Mouse (Mus musculus) midbrain, embryonic 10.5 days (tissue): ENCODE data around the gene Trabd. TPM values are rescaled to one million over a fixed set of nuclear protein-coding genes. Genes with fewer than 3 reads are reported as not detected.

Experiments used
- DNase-seq: peaks from one replicate; pipeline ENCODE4 v3.0.0-alpha.2; 2017; ENCODE audit warnings: low spot score
- H3K27ac ChIP-seq: fragments of 300-500 bp; sonication (generic); replicated peaks from 2 replicates; pipeline ENCODE4 v1.5.1; 2016; ENCODE audit warnings: mild to moderate bottlenecking
- H3K27me3 ChIP-seq: fragments of 300-500 bp; sonication (generic); 2 replicates; pipeline ENCODE4 v1.6.1; 2016; ENCODE audit warnings: low read depth, mild to moderate bottlenecking; ENCODE audit not compliant: poor library complexity, severe bottlenecking
- H3K36me3 ChIP-seq: fragments of 300-500 bp; sonication (generic); 2 replicates; pipeline ENCODE4 v1.6.1; 2016; ENCODE audit warnings: mild to moderate bottlenecking, moderate library complexity
- H3K4me1 ChIP-seq: fragments of 300-500 bp; sonication (generic); 2 replicates; pipeline ENCODE4 v1.6.1; 2016
- H3K4me3 ChIP-seq: fragments of 300-500 bp; sonication (generic); 2 replicates; pipeline ENCODE4 v1.5.1; 2016; ENCODE audit warnings: mild to moderate bottlenecking, moderate library complexity
- H3K9me3 ChIP-seq: fragments of 300-500 bp; sonication (generic); replicated peaks from 2 replicates; pipeline ENCODE4 v1.6.1; 2016; ENCODE audit warnings: mild to moderate bottlenecking
- WGBS: fragments of 180-500 bp; shearing (Covaris S2); methylation state at CpG from one replicate; pipeline ENCODE4 v1.1.7; 2016; 5-methylcytosine and 5-hydroxymethylcytosine counted together
- polyA plus RNA-seq: library from polyadenylated mRNA; unstranded; fragments of >200 nt; fragmentation: Nextera tagmentation; extraction: Ambion mirVana; gene quantifications from 2 replicates; pipeline ENCODE4 v1.2.1, GENCODE M21; 2016

Gene Trabd
- polyA plus RNA-seq, 1 experiment from 2014 or later: 53.7 TPM

DNA sequence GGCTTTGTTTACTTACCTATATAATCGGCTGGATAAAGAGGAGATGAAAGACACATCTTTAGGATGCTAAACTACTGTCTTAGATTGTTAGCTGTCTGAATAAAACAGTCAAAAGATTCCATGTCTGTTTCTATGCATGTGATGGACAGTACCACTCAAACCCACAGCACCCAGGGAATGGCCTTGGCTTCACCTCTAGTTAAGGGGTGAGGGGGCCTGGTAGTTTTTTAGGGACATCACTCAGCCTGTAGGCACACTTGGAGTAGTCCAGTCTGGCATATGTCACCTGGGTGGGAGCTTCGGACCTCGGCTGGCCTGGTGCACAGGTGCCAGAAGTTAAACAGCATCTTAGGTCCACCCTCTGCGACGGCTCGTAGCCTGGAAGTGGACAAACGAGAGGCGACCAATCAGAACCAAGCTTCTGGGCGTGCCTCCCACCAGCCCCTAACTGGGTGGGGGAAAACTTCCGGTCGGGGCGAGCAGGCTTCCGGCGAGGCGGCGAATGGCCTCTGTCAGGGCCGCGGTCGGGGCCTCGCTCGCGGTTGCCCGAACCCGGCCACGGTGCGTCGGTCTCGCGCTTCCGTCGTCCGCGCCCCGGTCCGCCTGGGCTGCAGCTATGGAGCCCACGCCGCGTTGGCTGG is 13.8 kb downstream of the Trabd start, which contains the start of gene Selenoo:
Gene Selenoo (plus strand): TSS at position 478 of the 641 bp plus-strand sequence.
- Histone ChIP-seq H3K36me3 (peaks cover 51% of the 10 kb centered on the region), H3K4me1 (peaks cover 24% of the 10 kb centered on the region), H3K27ac (peak within 1 kb of the TSS; percentile 90), H3K4me3 (peak within 1 kb of the TSS; percentile 76), H3K27me3 (no peaks in the 10 kb centered on the region), H3K9me3 (no peaks in the 10 kb centered on the region)
- 2% methylated on average over 38 of the region's 38 CpGs for WGBS
- peak; percentile 91 for DNase-seq

DNA sequence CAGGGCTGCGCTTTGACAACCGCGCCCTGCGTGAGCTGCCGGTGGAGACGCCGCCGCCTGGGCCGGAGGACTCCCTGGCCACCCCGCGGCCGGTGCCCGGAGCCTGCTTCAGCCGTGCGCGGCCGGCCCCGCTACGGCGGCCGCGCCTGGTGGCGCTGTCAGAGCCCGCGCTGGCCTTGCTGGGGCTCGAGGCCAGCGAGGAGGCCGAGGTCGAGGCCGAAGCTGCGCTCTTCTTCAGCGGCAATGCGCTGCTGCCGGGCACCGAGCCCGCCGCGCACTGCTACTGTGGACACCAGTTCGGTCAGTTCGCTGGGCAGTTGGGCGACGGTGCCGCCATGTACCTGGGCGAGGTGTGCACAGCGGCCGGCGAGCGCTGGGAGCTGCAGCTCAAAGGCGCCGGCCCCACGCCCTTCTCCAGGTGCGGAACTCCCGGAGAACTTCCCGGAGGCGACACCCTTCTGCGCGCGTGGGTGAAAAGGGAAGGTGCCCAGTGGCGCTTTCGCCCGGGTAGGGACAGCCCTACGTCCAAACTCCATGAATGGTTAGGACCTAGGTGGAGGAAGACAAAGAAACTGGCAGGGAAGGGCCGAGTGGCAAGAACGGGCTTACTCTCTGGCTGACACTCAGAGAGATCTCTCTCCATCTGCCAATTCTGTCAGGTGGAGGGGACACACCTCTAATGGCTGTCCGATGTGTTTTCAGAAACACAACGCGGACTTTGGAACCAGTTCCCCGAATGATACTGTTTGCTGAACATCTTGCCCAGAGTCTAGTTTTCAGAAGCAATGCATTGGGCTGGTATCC is 14.5 kb downstream of the Trabd start:
- WGBS: 4% methylated on average over 68 of the region's 68 CpGs
- Histone ChIP-seq H3K9me3 (no peaks in the 10 kb centered on the region), H3K4me1 (peaks cover 24% of the 10 kb centered on the region), H3K4me3 (peak overlapping the region; percentile 76), H3K36me3 (peaks cover 51% of the 10 kb centered on the region), H3K27ac (peak overlapping the region; percentile 90), H3K27me3 (no peaks in the 10 kb centered on the region)
- no peak for DNase-seq

DNA sequence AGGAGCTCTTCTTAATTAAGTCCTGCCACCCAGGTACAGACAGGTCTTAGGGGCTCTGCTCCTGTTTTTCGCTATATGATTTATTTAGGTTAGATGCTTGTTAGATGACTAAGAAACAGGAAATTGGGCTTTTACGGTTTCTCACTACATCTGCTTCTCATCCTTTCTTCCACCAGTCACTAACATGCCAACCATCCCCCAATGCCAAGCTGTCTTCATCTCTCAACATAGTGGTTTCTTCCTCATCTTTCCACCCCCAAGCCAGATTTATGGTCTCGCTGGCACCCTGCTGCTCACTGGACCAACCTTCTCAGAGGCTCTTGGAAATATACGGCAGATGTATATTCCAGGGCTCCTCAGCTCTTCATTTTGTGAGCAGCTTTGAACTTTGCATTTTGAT is 15.7 kb downstream of the Trabd start:
- H3K9me3 ChIP-seq: no peaks in the 10 kb centered on the region
- no peak overlapping the region for H3K27ac ChIP-seq
- peaks cover 51% of the 10 kb centered on the region for H3K36me3 ChIP-seq
- DNase-seq: no peak
- WGBS: 95% methylated on average over 4 of the region's 4 CpGs
- peak overlapping the region; percentile 76; the same call in 1 of the 2 replicates for H3K4me3 ChIP-seq
- H3K27me3 ChIP-seq: no peaks in the 10 kb centered on the region
- peaks cover 24% of the 10 kb centered on the region for H3K4me1 ChIP-seq

DNA sequence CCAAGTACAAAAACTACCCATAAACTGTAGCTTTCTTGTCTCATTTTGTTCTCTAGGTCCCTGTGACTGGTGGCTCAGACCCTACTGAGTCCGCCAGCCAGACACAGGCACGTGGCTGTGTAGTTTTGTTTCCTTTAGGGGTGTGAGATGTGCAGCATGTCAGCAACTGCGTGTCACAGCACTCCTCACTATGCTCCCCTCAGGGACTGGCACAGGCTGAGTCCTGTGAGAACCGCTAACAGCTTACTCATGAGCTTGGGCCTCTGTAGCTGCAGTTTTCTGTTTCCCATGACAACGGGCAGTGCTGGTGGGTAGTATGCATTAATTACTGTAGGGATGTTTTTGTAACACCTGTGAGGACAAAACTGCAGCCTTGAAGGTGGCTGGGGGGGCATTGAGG is 17.3 kb downstream of the Trabd start:
- Histone ChIP-seq H3K27me3 (no peaks in the 10 kb centered on the region), H3K4me3 (no peak overlapping the region), H3K27ac (no peak overlapping the region), H3K9me3 (no peaks in the 10 kb centered on the region), H3K4me1 (peaks cover 24% of the 10 kb centered on the region), H3K36me3 (peaks cover 54% of the 10 kb centered on the region)
- 80% methylated on average over 5 of the region's 5 CpGs for WGBS
- no peak for DNase-seq

DNA sequence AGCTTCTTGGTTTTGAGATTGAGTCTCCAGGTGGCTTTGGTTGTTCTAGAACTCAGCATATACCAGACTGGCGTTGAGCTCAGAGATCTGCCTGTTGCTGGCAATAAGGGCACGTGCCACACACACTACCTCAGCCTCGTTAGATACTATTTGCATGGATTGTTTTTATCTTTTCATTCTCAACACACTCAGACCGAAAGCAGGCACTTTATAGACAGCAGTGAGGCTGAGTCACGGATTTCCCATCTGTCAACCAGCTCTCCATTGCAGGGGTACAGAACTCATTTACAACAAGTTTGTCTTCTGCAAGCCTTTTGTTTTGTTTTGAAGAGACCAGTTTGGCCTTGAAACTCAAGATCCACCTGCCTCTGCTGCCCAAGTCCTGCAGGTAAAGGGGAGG is 22.5 kb downstream of the Trabd start:
- 93% methylated on average over 5 of the region's 5 CpGs for WGBS
- no peak overlapping the region for H3K27ac ChIP-seq
- H3K4me1 ChIP-seq: peaks cover 6% of the 10 kb centered on the region
- no peaks in the 10 kb centered on the region for H3K27me3 ChIP-seq
- DNase-seq: no peak
- no peak overlapping the region for H3K4me3 ChIP-seq
- H3K9me3 ChIP-seq: no peaks in the 10 kb centered on the region
- H3K36me3 ChIP-seq: peaks cover 100% of the 10 kb centered on the region

DNA sequence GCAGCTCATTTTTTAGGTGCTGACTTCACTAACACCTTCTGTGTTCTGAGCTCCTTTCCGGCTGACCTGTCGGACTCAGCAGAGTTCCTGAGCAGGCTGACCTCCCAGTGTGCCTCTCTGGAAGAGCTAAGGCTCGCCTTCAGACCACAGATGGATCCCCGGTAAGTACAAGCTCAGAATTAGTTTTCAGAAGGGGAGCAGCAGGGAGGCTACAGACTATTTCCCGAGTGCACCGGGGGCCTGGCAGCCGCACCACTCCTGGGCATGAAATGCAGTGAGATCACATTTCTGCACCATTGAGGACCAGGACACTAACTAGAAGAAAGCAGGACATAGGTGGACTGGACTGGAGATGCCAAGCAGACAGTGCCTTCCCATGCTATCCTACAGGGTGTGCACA is 23.7 kb downstream of the Trabd start:
- no peaks in the 10 kb centered on the region for H3K27me3 ChIP-seq
- peaks cover 11% of the 10 kb centered on the region for H3K4me1 ChIP-seq
- H3K27ac ChIP-seq: no peak overlapping the region
- peaks cover 100% of the 10 kb centered on the region for H3K36me3 ChIP-seq
- no peaks in the 10 kb centered on the region for H3K9me3 ChIP-seq
- DNase-seq: no peak
- 91% methylated on average over 7 of the region's 7 CpGs for WGBS
- no peak overlapping the region for H3K4me3 ChIP-seq

DNA sequence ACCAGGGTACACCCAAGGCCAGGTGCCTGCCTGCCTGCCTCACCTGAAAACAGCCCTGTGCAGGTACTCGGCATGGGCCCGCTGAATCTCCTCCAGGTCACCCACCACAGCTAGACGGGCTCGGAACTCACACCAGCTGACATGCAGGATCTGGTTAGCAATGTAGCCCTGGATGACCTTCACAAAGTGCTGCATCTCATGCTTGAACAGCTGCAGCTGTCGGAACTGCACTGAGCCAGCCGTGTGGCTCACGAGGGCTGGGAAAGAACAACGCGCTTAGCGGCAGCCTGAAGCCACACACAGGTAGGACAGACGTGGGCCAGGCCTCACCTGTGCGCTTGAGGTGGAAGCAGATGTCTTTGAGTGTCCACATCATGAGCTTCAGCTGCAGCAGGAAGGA is 25.9 kb downstream of the Trabd start:
- Histone ChIP-seq H3K36me3 (peaks cover 100% of the 10 kb centered on the region), H3K27me3 (no peaks in the 10 kb centered on the region), H3K9me3 (no peaks in the 10 kb centered on the region), H3K4me3 (peak overlapping the region; percentile 9; the same call in 1 of the 2 replicates), H3K4me1 (peaks cover 11% of the 10 kb centered on the region), H3K27ac (no peak overlapping the region)
- 96% methylated on average over 12 of the region's 12 CpGs for WGBS
- DNase-seq: no peak

DNA sequence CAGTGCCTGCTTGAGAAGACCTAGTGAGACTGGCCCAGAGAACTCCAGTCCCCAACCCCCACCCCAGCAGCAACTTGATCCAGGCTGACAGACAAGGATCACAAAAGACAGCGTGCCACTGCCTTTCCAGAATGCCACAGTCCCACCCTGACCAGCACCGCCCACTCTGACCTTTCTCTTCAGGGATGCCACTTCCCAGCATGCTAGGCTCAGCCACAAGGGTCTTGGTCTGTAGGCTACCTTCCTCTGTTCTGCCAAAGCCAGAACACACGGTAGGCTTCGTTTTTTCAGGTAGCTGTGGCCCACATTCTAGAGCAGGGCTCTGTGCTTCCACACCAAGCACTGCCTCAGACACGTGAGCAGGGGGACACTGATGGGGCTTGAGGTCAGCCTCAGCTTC is 27.7 kb downstream of the Trabd start:
- WGBS: 60% methylated on average over 5 of the region's 5 CpGs
- Histone ChIP-seq H3K4me3 (no peak overlapping the region), H3K27ac (0 out of 2 replicates have a peak overlapping the region, but pooled peaks have one; percentile 28), H3K4me1 (peaks cover 11% of the 10 kb centered on the region), H3K27me3 (no peaks in the 10 kb centered on the region), H3K36me3 (peaks cover 100% of the 10 kb centered on the region), H3K9me3 (no peaks in the 10 kb centered on the region)
- DNase-seq: peak; percentile 27

DNA sequence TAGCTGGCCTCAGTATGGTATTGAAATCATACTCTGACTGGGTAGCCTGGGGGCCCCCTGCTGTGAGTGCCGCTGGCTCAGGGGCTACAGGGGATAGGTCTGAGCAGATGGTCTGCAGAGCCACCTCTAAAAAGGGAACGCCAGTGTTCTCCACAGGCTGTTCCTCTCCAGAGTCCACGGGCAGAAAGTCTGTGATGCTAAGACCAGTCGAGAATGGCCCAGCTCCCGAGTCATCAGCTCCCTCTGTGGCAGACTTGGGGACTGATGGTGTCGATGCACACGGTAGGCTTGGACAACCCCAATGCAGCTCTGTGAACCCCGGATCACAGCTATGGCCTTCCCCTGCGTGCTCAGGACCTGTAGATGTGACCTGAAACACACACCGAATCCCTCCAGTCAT is 29.0 kb downstream of the Trabd start:
- Histone ChIP-seq H3K27ac (no peak overlapping the region), H3K27me3 (no peaks in the 10 kb centered on the region), H3K9me3 (no peaks in the 10 kb centered on the region), H3K36me3 (peaks cover 100% of the 10 kb centered on the region), H3K4me3 (no peak overlapping the region), H3K4me1 (peaks cover 11% of the 10 kb centered on the region)
- no peak for DNase-seq
- 91% methylated on average over 10 of the region's 10 CpGs for WGBS

DNA sequence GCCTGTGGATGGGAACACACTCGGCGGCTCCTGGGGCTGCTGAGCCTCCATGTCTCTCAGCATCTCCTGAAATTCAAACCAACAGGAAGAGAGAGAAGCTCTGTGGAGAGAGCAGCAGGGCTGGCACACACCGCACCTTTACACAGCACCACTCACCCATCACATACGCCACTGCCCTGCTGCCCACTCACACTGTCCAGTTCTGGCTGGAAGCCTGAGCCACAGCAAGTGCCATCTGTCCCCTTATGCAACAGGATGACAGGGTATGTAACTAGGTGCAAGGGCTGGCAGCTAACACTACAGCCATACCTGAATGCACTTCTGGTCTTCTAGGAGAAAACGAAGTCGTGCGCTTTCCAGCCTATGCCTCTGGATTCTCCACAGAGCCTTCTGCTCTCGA is 29.5 kb downstream of the Trabd start:
- Histone ChIP-seq H3K36me3 (peaks cover 100% of the 10 kb centered on the region), H3K27ac (no peak overlapping the region), H3K4me3 (no peak overlapping the region), H3K4me1 (peaks cover 11% of the 10 kb centered on the region), H3K27me3 (no peaks in the 10 kb centered on the region), H3K9me3 (no peaks in the 10 kb centered on the region)
- 97% methylated on average over 8 of the region's 8 CpGs for WGBS
- no peak for DNase-seq

DNA sequence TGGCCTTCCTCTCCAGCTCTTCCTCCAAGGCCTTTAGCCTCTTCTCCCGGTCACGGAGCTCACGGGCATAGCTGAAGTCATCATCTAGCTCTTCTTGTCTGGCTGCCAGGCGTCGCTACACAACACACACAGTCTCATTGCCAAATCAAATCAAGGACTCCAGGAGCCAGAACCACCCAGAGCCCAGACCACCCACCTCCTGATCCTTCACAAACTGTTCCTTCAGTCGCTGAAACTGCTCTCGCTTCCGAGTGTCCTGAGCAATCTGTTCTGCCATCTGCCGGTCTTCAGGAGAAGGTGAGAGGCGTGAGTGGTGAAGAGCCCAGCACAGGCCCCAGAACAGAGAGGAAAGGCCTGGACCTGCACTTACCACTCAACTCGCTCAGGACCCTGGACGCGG is 31.1 kb downstream of the Trabd start:
- Histone ChIP-seq H3K27ac (no peak overlapping the region), H3K4me1 (peaks cover 11% of the 10 kb centered on the region), H3K27me3 (no peaks in the 10 kb centered on the region), H3K9me3 (no peaks in the 10 kb centered on the region), H3K36me3 (peaks cover 100% of the 10 kb centered on the region), H3K4me3 (no peak overlapping the region)
- WGBS: 91% methylated on average over 13 of the region's 13 CpGs
- no peak for DNase-seq

DNA sequence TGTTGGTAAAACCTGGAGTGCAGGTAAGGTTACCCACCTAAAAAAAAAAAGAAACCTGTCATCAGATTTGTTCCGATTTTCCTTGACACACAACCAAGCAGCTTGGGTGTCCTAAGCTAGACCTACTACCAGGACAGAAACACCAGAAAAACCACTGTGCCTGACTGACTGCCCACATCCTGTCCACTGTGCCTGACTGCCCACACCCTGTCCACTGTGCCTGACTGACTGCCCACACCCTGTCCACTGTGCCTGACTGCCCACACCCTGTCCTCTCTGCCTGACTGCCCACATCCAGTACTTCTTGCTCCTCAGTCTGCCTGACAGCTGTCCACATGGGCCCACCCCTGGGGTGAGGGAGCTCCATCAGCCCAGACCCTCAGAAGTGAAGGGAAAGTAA is 32.1 kb downstream of the Trabd start:
- Histone ChIP-seq H3K27ac (no peak overlapping the region), H3K4me3 (no peak overlapping the region), H3K4me1 (peaks cover 9% of the 10 kb centered on the region), H3K36me3 (peaks cover 100% of the 10 kb centered on the region), H3K9me3 (no peaks in the 10 kb centered on the region), H3K27me3 (no peaks in the 10 kb centered on the region)
- no peak for DNase-seq
- WGBS: 93% methylated on average over 1 of the region's 1 CpGs

DNA sequence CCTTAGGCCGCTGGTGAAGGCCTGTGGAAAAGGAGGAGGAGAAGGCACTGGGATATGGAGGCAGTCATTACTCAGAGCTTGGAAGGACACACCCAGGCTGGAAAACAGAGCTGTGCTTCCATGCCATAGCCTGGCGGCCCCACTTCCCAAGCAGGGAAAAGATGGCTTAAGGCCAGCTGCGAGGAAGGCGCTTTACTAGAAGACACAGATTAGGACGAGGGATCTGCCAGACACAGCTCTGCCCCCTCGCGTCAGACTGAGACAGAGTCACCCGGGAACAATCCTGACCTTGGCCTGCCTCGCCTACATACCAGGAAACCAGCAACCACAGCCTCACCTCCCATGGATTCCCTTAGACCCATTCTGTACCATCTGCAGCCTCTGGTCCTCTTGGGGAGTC is 35.2 kb downstream of the Trabd start:
- 89% methylated on average over 9 of the region's 9 CpGs for WGBS
- no peaks in the 10 kb centered on the region for H3K4me1 ChIP-seq
- H3K36me3 ChIP-seq: peaks cover 99% of the 10 kb centered on the region
- no peaks in the 10 kb centered on the region for H3K27me3 ChIP-seq
- H3K4me3 ChIP-seq: no peak overlapping the region
- DNase-seq: no peak
- H3K9me3 ChIP-seq: no peaks in the 10 kb centered on the region
- H3K27ac ChIP-seq: no peak overlapping the region
